Mouse (Mus musculus) MEL-GATA-1-ER (cell line): Measurements from ENCODE around the gene Patl2.

Experiments used
- DNase-seq: peaks from one replicate; pipeline ENCODE4 v3.0.0-alpha.2; 2012; ENCODE audit warnings: low read depth; ENCODE audit errors: extremely low read depth

Patl2 gene

DNA sequence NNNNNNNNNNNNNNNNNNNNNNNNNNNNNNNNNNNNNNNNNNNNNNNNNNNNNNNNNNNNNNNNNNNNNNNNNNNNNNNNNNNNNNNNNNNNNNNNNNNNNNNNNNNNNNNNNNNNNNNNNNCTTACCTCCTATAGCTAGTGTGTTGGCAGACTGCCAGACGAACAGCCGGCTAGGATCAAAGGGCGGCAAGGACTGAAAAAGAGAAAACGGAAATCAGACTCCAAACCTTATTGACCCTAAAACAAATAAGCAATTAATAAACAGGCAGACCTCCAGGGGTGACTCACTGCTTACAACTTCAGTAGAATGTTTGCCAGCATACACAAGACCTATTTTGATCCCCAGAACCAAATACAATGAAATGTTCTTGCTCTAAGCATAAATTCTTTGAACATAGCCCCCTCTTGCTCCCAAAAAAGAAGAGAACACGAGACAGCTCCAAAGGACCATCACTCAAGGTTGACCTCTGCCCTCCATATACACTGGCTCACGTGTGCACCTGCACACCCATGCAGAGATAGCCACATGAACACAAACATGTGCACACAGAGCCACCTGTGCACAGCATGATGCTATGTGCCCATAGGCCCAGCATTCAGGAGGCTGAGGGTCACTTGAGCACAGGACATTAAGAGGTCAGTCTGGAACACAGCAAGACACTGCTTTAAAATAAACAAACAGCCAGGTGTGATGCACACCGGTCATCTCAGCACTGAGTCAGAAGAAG is 104.1 kb downstream of the Patl2 start:
- DNase-seq = no peak
